Mouse (Mus musculus): ENCODE data around the gene Acod1.

GRCm38 (mm10) chr14:103075166-103075565 lies 28.4 kb downstream of the Acod1 start:
- TF ChIP-seq CTCF (IDR thresholded peaks at IDR 0.05; ENCODE audit: low read depth): no peak
- no peak for TF ChIP-seq EP300 (IDR thresholded peaks at IDR 0.05; ENCODE audit: low read depth)

Data from liver, embryonic 14.5 days (tissue).